Mouse (Mus musculus) lung, adult 18-20 months (tissue): Measurements from ENCODE around the gene Apol9b.
"Not testable (repeated sequence)": the region's sequence is repeated elsewhere in the genome, so short reads cannot be mapped to it uniquely, and the experiment has no call there.

Source experiments
- DNase-seq, 2 experiments: peaks; one replicate each; pipeline ENCODE4 v3.0.0; 2022; ENCODE audit warnings: mixed read lengths in 2 of 2

Gene Apol9b

DNA sequence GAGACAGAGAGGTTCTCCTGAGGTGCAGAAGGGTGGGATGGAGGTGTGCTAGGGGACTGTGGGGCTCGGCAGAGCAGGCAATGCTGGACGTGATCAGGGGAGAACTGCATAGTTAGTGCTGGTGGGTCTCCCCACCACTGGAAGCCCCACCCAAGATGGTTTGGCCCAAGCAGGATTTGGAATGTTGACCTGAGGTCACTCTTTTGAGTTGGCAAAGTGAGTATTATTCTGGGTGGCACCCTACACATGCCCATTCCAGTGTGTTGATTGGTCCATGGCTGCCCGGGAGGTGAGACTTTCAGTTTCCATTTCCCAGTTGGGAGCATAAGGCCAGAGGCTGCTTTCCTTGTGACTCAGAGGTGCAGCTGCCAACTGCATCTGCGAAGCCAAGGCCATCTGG, at the start of gene Apol9b:
TSS of gene Apol9b (plus strand) at position 301 of the 400 bp plus-strand sequence.
- DNase-seq: not testable (repeated sequence)

DNA sequence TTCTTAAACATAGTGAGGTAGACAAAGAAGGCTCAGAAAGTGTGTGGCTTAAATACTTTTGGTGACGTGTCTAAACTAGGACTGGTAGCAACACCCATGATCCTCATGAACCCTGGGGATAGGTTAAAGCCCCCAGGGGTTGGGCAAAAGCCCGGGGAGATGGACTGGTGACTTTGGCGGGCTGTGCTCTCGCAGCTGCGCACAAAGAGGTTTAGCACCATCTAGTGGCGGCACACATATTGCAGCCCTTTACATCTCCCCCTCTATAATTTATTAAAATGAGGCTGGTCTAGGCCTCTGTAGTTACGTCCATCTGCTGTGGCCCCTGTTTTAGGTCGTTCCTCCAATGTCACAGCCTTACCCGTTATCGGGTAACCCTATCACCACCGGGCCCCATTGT, 44.9 kb upstream of the Apol9b start:
- DNase-seq: peak; percentile 6 to 16

DNA sequence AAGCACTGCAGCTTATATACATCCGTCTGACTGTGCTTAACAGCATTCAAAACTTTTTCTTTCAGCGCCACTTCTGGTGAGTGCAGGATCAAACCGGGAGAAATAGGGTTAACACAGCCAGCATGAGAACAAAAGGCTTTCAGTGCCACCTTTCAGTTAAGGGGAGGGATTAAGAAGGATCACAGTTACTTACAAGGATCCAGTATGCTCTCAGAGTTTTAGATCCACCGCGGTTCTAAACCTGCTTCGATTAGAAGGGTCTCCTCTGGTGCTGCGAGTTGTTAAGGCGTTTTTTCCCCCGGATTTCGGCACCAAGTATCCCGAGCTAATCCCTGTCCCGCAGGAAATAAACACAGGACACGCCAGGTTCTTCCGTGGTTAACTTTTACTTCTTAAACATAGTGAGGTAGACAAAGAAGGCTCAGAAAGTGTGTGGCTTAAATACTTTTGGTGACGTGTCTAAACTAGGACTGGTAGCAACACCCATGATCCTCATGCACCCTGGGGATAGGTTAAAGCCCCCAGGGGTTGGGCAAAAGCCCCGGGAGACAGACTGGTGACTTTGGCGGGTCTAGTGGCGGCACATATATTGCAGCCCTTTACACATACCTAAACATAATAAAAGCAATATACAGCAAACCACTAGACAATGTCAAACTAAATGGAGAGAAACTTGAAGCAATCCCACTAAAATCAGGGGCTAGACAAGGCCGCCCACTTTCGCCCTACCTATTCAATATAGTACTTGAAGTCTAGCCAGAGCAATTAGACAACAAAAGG, 37.1 kb upstream of the Apol9b start:
- DNase-seq: not testable (repeated sequence)

DNA sequence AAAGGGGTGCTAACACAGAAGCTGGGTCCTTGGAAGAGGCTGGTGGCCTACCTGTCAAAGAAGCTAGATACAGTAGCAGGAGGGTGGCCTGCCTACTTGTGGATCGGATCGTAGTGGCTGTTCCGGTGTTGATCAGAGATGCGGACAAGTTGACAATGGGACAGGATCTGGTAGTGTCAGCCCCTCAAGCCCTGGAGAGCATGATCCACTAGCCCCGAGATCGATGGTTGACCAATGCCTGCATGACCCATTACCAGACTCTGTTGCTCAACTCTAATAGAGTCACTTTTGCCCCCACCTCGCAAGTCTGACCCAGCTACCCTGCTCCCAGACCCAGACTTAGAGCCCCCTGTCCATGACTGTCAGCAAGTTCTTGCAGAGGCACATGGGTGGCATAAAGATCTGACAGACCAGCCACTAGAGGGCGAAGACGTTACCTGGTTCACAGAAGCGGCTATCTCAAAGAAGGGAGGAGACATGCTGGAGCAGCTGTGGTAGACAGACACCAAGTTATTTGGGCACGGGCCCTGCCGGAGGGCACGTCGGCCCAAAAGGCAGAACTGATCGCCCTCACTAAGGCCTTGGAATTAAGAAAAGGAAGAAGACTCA, 34.0 kb upstream of the Apol9b start:
- peak in 1 of 2 experiments; percentile 3 for DNase-seq

DNA sequence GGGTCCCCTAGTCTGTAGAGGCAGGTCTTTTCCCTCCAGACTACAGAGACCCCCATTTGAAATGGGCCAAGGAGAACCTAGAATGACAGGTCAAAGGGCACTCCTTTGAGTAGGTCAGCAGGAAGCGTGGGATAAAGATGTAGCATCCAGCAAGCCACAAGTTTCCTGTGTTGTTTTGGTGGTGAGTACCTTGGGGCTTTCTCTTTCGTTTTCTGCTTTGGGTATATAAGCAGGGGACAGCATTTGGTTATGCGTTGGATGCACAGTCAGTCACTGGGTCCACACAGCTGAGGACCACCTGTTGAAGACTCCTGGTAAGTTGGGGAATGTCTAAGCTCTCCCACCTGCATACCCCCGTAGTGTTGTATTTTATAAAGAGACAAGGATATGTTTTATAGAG, 30.2 kb upstream of the Apol9b start, which contains the start of gene Apol7e:
TSS of gene Apol7e (plus strand) at position 202 of the 400 bp plus-strand sequence.
- DNase-seq: not testable (repeated sequence)

DNA sequence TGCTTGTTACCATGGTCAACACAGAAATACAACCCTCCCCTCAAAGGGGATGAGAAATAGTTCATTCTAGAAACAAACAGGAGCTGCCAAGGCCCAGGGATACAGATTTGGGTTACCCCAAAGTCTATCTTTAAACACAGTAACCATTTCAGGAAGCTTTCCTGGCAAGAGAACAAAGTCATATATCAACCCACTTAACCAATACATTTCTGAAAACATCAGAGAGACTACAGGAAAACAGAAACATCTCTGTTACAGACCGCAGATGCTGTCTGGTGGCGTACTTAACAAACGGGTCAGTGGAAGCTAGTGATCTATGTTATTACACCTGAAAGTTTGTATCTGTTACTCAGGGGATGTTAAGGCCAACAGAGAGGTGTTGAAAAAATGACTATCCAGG, 23.5 kb upstream of the Apol9b start:
- DNase-seq: not testable (repeated sequence)

DNA sequence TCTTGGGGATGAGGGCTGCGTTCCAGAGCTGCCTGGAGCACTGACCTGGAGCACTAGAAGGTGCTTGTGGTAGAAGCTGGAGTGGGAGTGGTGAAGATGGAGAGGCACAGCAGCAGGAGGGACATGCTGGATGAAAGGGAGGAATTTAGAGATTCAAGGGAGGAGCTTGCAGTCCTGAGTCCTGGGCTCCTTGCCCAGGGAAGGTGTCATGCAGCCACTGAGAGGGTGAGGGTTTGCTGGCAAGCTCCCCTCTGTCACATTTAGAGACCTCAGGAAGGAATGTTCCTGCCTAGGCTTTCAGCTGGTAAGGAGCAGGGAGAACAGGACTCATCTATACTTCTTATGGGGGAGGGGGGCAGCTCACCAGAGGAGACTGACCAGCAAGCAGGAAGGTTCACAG, 19.9 kb upstream of the Apol9b start:
- not testable (repeated sequence) for DNase-seq

DNA sequence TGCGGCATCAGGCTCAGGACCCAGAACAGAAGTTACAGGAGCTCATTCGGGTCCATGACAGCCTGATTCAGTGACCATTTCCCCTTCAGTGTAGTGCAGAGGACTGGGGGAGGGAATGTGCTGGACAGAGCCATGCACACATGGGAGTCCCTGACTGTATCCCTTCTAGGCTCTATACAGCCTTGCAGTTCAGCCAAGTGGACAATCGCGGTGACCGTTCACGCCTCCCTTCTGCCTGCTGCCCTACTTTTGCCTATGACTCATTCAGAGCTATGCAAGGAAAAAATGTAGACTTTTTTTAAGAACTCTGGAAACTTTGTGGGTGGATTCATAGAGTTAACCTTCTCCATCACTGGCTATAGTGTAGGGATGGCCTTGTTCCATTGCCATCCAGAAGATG, 10.6 kb upstream of the Apol9b start:
- DNase-seq: not testable (repeated sequence)

DNA sequence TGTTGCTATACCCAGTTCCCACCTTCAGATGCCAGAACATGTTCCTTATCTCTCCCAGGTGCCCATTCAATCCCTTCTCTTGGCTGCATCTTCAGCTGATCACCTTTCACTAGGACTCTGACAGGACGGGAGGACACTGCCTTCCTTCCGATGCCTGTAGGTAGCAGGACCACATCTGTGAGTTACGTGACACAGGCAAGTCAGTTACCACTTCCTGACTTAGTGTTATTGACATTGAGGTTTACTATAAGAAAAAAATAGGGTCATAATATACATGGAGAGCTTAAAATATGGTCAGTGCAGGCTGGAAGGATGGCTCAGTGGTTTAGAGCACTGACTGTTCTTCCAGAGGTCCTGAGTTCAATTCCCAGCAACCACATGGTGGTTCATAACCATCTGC, 7.3 kb upstream of the Apol9b start:
- DNase-seq: not testable (repeated sequence)

DNA sequence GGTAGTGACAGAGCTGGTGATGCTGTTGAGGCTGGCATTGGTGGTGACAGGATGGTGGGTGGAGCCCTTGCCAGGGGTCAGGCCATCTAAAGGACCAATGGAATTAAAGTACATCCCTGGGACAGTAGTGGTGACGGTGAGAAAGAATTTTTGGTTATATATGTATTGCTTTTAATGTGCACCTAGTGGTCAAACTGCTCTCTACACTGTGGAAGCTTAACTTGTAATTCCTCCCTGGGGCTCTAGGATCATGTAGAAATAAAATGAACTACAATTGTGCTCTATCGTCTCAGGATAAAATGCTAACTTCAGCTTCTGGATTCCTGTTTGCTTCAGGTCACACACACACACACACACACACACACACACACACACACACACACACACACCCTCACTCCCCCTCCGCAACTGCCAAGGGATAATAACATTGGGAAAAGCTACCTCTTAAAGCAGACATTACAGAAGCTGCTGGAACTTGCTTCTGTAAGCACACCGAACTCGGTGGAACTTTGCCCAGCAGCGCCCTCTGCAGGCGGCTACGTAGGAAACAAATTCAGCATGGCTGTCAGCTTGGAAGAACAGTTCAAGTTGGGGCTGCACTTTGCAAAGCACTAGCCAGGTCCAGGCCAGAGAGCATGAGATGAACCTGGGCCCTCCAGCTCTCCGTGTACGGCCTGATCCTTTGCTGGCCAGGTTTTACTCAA, 4.5 kb upstream of the Apol9b start:
- DNase-seq: not testable (repeated sequence)

DNA sequence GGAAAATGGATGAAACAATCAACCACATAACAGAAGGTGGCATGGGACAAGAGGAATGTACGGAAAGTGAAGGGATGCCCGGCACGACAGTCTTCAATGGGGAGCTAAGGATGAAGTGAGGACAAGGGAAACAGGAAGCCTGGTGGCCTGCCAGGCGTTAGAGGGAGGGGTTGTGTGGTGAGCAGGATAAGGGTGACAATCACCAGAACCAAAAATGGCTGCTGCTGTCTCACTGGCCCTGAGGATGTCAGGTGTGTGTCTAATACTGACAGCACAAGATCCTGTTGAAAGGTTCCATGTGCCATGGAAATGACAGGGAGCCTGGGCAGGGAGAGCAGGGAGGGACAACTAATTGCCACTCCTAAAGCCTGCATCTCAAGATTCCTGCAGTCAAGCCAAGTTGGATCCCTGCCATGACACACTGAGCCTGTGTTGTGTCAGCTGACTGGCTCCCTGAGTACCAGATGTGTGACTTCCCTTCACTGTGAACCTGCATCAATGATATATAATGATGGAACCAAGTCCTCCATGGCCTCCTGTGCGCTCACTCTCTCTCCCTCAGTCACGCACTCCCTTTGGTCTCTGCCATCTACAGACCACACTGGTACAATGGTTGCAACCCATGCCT, 3.3 kb upstream of the Apol9b start:
- peak in 1 of 2 experiments; percentile 10 for DNase-seq

DNA sequence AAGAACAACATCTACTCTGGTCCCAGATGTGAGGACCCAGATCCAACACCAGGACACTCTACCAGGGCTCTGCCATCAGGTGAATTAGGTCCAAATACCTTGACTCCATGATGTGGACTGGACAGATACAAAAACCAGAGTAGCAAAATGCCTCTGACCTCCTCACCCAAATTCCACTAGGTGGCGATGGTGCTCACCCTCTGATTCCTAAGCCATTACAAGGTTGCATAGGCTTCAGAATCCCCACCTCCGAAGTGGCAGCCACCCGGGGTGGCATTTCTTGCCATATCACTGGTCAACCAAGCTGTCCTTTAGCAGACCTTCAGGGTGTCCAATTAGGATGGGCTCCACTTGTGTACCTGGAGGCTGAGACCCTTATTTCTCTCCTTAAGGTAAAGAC, 1.7 kb upstream of the Apol9b start:
- DNase-seq: not testable (repeated sequence)

DNA sequence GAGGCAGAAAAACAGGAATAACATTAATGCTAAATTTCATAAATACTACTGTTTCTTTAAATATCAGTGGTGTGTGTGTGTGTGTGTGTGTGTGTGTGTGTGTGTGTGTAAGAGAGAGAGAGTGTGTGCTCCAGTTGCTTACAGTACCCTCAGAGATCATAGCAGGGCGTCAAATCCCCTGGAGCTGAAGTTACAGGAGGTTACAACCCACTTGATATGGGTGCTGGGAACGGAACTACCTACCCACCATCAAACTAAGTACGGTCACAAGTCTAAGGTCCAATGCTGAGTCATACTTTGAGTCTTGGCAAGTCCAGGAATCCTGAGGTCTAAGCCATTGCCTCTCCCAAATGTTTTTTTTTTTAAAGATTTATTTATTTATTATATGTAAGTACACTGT, 1.1 kb upstream of the Apol9b start:
- not testable (repeated sequence) for DNase-seq

DNA sequence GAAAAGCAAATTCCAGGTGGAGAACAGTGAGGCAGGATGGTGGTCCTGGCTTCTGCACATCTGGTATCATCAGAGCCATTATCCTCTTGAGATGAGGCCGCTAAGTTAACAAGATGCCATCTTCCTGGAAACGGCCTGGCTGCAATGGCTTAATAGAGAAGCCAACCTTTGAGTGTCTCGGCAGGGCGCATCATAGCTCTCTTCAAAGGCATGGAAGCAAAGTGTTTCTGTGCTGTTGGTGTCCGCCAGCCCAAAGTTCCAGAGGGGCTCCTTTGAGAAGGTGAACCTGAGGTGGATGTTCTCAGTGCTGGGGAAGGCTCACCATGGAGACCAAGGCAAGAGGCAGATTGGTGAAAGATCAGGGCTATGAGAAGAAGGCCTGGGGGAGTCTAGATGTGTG, 2.8 kb downstream of the Apol9b start:
- no peak for DNase-seq

DNA sequence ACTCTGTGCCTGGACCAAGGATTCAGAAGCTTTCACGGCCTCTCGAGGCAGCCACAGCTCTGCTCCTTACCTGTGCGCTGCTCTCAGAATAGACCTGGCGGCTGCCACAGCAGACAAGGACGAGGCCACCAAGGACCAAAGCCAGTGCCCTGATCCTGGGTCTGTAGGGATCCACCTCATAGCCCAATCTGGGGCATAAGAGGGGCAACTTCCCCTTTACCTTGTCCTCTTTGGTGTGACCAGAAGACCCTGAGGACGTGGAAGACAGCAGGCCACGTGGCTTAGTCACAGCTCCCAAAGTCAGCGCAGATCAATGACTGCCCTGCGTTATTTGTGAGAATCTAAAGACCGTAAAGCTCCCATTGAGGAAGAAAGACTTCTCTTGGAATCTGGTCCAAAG, 4.0 kb downstream of the Apol9b start:
- not testable (repeated sequence) for DNase-seq

DNA sequence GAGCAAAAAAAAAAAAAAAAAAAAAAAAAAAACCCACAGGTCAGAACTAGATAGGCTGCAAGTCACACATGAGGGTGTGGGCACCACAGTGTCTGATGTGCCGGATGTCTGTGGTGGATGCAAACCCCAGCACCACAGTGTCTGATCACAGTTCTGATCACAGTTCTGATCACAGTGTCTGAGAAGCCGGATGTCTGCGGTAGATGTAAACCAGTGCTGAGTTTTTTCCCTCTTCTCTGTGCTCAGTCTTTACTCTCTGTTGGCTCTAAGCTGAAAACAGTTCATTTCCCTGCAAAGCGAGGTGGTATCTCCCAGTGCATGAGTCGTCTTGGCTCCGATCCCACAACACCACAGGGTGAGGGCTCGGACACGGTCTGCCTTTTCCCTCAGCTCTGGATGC, 4.5 kb downstream of the Apol9b start:
- DNase-seq: not testable (repeated sequence)

DNA sequence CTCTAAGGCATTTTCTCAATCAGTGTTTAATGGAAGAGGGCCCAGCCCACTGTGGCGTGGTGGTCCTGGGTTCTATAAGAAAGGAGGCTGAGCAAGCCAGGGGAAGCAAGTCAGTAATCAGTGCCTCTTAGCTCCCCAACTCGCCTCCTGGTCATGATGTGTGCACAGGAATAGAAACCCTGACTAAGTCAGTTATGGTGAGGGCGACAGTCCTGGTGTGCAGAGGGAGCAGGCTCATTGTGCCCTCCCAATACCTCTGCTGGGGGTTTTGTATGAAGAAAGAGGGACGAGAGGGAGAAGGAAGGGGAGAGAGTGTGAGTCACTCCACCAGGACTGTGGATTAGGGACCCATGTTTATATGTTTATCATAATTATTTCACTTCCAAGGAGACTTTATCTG, 5.1 kb downstream of the Apol9b start:
- not testable (repeated sequence) for DNase-seq

DNA sequence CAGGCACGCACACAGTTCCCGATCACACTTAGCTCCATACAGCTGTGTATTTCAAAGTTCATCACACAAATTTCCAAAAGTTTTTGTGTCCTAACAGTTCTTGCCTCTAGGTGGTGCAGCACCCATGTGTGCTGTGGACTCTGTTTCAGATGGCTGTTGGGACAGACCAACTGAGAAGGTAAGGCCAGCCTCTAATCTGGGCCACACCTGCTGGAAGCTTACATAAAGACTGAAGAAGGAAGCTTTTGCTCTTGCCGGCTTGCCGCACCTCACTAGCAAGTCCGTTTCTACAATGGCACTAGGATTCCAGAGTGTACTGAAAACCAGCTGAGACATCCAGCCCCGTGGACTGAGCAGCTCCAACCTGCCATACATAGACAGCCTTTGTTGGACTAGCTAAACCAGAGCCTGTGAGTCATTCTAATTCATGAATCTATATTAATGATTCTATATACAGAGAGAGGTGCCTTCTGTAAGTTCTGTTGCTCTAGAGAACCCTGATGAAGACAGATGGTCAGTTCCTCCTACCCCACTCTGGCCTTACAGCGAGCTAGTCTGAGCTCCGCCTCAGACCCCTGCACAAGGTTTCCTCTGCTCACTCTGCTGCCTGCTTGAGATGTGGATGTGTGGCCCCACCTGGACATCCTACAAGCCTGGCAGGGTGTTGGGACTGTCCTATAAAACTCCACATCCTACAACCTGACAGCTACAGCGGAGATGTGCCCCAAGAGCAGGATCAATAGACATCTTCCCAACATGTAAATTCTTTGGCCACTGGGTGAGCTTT, 11.9 kb downstream of the Apol9b start:
- no peak for DNase-seq

DNA sequence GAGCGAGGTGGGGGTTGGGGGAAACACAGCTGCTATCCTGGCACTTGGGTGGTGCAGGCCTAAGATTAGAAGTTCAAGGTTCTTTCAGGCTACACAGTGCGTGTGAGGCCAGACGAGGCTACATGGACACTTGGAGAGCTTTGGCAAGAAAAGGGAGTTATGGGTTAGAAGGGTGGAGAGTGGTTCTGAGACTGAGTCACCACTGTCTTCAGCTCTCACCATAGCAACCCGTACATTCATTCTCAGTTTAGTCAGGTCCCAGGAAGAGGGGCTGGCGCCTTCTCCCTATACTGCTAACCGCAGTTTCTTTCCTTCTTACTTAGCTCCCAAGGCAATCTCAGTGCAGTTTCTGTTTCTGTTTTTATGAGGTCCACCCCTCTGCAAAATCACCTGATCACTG, 12.7 kb downstream of the Apol9b start:
- not testable (repeated sequence) for DNase-seq

DNA sequence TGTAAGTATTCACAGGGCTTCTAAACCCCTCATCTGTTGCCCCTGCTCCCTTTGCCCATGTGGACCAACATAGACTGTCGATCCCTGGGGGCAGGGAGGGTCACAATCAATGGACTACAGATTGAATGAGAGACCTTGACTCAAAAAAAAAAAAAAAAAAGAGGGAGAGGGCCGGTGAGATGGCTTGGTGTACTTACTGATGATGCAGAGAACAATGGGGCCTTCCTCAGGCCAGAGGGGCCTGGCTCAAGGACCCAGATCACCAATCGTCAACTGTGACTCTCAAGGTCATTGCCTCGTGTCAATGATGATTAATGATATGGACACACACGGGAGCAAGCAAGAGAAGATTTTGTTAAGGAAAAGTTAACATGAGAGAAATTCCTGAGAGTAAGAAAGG, 15.8 kb downstream of the Apol9b start:
- no peak for DNase-seq

DNA sequence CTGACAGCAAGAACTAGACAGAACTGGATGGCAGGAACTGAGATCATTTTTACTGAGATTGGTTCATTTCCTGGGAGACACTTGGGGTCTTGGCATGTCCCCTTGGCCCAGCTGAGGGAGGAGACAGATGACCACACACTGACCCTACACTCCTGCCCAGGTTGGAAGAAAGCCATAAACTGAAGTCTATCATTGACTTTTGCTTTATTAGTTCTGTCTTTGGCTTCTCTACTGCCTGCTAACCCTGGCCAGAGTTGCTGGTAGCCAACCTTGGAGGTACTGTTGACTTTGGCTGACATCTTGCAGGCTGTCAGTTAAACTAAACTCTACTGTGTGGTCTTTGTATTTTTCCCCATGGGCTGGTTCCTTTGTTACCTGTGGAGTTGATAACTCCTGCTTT, 16.2 kb downstream of the Apol9b start:
- DNase-seq: no peak

DNA sequence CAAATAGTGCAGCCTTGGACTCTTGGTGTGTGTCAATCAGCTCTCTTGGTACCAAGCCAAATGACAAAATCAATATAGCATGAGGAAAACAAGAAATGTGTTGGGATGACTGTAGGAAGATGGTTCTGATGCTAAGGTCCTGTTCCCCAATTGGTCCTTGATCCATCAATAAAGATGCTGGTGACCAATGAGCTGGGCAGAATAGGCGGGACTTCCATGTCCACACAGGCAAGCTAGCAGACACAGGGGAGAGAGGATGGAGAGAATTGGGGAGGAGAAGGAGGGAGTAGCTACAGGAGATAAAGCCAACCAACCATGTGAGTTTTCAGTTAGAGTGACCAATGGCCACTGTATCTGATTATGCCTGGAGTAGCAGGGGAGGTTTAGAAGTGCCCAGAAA, 17.5 kb downstream of the Apol9b start:
- DNase-seq: no peak
